Mouse (Mus musculus): ENCODE results near the gene Sfr1.

The Sfr1 gene

DNA sequence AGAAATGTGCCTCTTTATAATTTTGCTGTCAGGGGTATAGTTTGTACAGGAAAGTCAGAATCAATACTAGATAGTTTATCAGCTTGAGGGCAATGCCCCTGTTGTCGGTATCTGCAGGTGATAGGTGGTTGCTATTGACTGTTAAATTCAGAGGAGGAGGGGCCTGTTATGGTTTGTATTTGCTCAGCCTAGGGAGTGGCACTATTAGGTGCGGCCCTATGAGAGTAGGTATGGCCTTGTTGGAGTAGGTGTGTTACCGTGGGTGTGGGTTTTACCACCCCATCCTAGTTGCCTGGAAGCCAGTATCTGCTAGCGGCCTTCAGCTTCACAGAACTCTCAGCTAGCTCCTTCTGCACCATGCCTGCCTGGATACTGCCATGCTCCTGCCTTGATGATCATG lies 22.4 kb downstream of the Sfr1 start:
- no peak for DNase-seq

DNA sequence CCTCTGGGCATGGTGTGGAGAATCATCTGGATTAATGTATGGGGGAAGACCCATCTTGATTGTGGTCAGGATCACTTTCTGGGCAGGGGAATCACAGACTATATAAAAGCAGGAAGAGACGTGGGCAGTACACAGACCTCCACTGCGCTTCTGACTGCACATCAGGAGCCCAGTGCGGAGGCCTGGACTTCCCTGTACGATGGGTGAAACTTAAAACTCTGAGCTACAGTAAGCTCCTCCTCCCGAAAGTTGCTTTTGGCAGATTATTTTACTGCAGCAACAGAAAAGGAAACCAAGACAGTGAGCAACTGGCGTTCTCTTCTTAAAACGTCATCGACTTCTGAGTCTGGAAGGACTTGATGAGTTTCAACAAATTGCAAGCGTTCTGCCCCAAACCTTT lies 23.4 kb downstream of the Sfr1 start:
- peak; percentile 89 for DNase-seq

- peak; percentile 92 for DNase-seq
These were observed 24.1 kb downstream of the Sfr1 start for GRCm38 (mm10) chr19:47755625-47756024.

DNA sequence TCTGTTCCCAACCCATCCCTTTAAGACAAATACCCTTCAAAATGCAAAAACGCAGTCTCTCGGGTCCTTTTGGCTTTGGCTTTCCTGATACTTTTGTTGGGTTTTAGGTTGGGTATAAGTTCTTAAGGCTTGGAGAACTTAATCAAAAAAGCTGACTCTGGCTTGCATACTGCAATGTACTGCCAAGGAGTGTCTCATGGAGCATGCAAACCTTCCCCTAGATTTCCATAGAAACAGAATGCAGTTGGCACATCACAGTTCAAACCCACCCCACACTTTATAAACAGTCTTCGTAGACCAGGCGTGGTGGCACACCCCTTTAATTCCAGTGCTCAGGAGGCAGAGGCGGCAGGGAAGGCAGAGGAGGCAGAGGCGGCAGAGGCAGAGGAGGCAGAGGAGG lies 46.4 kb downstream of the Sfr1 start:
- DNase-seq: peak; percentile 66

DNA sequence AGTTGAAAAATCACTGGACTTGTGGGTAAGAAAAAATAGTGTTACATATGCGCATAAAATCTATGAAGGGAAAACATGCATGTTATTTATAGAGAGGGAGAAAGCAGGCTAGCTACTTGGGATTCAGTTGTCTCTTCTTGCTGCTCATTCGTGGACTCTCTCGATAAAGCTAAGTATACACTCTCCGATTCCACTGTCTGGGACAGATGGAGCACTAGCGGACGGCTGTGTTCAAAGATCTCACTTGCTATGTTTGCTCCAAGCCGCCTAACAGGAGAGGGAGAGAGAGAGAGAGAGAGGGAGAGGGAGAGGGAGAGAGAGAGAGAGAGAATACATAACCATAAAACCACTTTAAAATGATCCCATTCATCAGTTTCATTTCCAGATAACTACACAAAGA lies 48.7 kb downstream of the Sfr1 start:
- DNase-seq: peak; percentile 27

- DNase-seq: no peak
These were observed 49.5 kb downstream of the Sfr1 start for GRCm38 (mm10) chr19:47780972-47781371.

- peak; percentile 6 for DNase-seq
These were observed 52.4 kb downstream of the Sfr1 start for GRCm38 (mm10) chr19:47783898-47784297.
